Mouse (Mus musculus) bone marrow, adult 2 months (tissue): ENCODE measurements around the gene Ccl9. TPM values are rescaled to one million over a fixed set of nuclear protein-coding genes. Genes with fewer than 3 reads are reported as not detected.
A peak's percentile ranks its signal among the peaks of the same experiment; 100 is the strongest.

Source experiments
- H3K27ac ChIP-seq: fragments of 200-500 bp; 2 replicates; pipeline ENCODE4 v1.5.1; 2012; ENCODE audit warnings: low read depth, mild to moderate bottlenecking, control low read depth, inconsistent platforms, low read length; ENCODE audit not compliant: control insufficient read depth, poor library complexity, insufficient read depth
- H3K4me1 ChIP-seq: fragments of 200-500 bp; 2 replicates; pipeline ENCODE4 v1.6.1; 2011; ENCODE audit warnings: low read length; ENCODE audit not compliant: control insufficient read depth, insufficient read depth
- H3K4me3 ChIP-seq: fragments of 200-500 bp; replicated peaks from 2 replicates; pipeline ENCODE3; 2011; ENCODE audit warnings: mild to moderate bottlenecking, low read depth, low read length, control low read depth; ENCODE audit not compliant: control insufficient read depth
- CTCF ChIP-seq: fragments of 200-500 bp; IDR thresholded peaks from 2 replicates; pipeline ENCODE4 v1.5.1; 2011; ENCODE audit warnings: low read length, control low read depth; ENCODE audit not compliant: control insufficient read depth, insufficient read depth
- POLR2A ChIP-seq: fragments of 200-500 bp; IDR thresholded peaks from 2 replicates; pipeline ENCODE4 v1.6.1; 2011; ENCODE audit warnings: low read depth, mild to moderate bottlenecking, control low read depth, low read length, borderline replicate concordance; ENCODE audit not compliant: control insufficient read depth
- WGBS: fragments of 180-500 bp; shearing (Covaris S2); methylation state at CpG from one replicate; pipeline ENCODE4 v1.1.7; 2018; 5-methylcytosine and 5-hydroxymethylcytosine counted together
- polyA plus RNA-seq: library from polyadenylated mRNA; stranded (reverse); fragments of >200 nt; gene quantifications from 2 replicates; pipeline ENCODE4 v1.2.4, GENCODE M21; 2011; ENCODE audit warnings: low replicate concordance; ENCODE audit not compliant: missing spikeins, insufficient read depth, insufficient read length

Ccl9 gene
- polyA plus RNA-seq: 8.0 and 17.0 TPM in 2 replicates

DNA sequence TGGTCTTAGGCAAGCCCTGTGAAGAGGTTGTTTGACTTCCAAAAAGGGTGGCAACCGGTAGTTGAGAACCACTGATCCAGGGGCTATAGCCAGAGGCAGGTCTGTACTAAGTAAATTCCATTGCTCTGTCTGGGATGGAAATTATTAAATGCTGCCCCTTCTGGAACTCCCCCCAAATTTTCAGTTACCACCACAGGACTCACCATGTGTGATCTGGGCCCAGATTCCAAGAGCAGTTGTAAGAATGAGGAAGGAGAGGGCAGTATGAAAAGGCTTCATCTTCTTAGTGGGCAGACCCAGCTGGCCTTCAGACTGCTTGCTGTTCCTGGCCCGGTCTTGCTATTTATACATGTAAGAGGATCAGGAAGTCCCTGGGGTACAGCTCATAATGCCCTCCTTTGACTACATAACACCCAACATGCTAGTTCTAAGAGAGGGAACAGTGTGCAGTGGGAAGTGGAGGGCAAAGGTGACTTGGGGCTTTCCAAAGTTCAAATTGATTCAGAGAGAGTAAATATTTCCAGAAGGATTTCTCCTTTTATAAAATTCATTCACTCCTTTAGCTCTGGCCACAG, at the start of gene Ccl9:
Gene Ccl9 (minus strand): TSS at position 451 of the 575 bp plus-strand sequence.
- Histone ChIP-seq H3K4me1 (peaks cover 2% of the 10 kb centered on the region; the same call in 1 of the 2 replicates), H3K4me3 (no peak within 1 kb of the TSS), H3K27ac (no peak within 1 kb of the TSS)
- TF ChIP-seq CTCF (no peak), POLR2A (no peak)
- 27% methylated on average over 2 of the region's 2 CpGs for WGBS

DNA sequence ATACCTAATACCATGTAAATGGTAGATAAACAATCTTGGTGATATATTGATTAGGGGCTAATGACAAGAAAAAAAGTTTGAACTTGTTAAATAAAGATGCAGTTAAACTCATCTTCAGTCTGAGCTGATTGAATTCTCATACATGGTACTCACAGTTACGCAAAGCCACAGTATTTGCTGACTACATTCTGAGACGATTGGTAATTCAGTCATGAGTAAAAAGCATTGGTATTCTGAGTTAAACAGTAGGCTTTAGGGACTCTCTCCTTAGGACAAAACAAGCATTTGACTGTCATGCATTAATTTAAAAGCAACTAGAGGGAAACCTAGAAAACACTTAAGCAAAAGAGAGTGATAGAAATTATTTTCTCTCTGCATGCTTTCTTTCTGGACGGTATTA, 45.1 kb upstream of the Ccl9 start:
- Histone ChIP-seq H3K4me3 (no peak overlapping the region), H3K4me1 (no peaks in the 10 kb centered on the region; the same call in 1 of the 2 replicates), H3K27ac (no peak overlapping the region)
- TF ChIP-seq POLR2A (no peak), CTCF (no peak)
- WGBS: 78% methylated on average over 3 of the region's 3 CpGs

DNA sequence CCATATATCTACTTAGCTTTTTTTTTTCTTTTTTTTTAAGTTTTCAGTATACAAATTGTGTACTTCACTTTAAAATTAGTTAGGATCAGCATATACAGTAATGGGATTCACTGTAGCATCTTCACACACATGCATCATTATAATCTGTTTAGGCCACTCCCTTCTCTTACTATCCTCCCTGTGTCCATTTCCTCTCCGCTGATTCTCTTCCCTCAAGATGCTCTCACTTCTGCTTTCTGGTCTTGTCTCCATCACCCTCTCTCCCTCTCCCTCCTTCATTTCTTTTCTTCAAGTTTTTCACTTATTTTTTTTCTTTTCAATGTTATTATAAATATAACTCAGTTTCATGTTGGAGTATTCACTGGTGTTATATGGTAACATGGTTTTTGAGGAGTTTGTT, 40.6 kb upstream of the Ccl9 start:
- Histone ChIP-seq H3K4me1 (peaks cover 2% of the 10 kb centered on the region), H3K27ac (no peak overlapping the region), H3K4me3 (no peak overlapping the region)
- TF ChIP-seq POLR2A: no peak
- no peak for TF ChIP-seq CTCF
- 21% methylated on average over 1 of the region's 1 CpGs for WGBS

DNA sequence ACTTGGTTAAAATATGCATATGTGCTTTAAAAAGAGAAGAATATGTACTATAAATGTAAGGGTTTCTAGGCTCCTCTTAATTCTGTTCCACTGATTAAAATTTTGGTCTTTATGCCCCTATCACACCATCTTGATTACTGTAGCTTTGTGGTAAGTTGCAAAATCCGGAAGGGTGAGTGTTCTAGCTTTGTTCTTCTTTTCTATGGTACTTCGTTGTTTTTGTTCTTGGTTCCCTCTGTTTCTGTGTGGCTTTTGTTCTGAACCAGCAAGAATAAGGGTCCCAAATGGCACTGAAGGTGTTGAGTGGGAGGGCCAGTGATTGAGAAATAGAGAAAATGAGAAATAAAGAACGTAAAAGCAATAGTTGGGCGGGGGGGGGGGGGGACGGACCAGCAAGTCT, 39.8 kb upstream of the Ccl9 start:
- Histone ChIP-seq H3K27ac (no peak overlapping the region), H3K4me3 (no peak overlapping the region), H3K4me1 (peaks cover 2% of the 10 kb centered on the region)
- WGBS: 24% methylated on average over 5 of the region's 5 CpGs
- no peak for TF ChIP-seq POLR2A
- TF ChIP-seq CTCF: no peak

DNA sequence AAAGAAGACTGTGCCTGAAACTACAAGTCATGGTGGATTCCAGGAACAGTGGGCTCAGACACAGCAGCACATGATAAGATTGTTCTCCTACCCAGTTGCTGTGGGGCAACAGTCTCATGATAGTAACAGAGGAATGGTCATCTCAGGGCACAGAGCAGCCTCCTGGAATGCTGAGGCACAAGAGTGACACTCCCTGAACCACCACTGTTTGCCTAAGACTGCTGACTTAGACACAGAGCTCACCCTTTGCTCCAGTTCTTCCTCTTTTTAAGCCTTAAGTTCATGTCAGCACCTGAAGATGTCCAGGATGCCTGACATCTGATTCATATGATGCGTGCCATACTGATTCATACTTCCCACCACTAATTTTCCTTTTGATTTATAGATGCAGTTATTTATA, 38.1 kb upstream of the Ccl9 start:
- peaks cover 2% of the 10 kb centered on the region for H3K4me1 ChIP-seq
- TF ChIP-seq POLR2A (no peak), CTCF (no peak)
- peak overlapping the region; percentile 69; the same call in 1 of the 2 replicates for H3K27ac ChIP-seq
- 43% methylated on average over 1 of the region's 1 CpGs for WGBS
- H3K4me3 ChIP-seq: no peak overlapping the region

DNA sequence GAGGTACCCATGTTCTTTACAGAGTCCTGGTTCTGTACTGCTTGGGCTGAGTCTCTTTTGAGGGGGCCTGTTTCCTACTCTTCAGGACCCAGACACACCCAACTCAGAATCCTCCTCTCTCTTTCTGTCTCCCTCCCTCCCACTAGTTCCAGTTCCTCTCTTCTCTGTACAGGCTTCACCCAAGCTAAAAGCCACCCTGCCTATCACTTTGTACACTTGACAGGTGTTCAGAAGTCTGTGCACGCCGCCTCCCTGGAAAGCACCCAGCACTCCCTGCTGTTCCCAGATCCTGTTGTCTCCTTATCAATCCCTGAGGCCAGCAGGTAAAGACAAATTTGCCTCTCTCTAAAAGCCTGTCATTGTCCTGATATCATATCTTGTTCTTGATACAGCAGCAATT, 32.5 kb upstream of the Ccl9 start:
- Histone ChIP-seq H3K27ac (no peak overlapping the region), H3K4me3 (no peak overlapping the region), H3K4me1 (peaks cover 3% of the 10 kb centered on the region)
- no peak for TF ChIP-seq POLR2A
- no peak for TF ChIP-seq CTCF
- WGBS: 61% methylated on average over 2 of the region's 2 CpGs

DNA sequence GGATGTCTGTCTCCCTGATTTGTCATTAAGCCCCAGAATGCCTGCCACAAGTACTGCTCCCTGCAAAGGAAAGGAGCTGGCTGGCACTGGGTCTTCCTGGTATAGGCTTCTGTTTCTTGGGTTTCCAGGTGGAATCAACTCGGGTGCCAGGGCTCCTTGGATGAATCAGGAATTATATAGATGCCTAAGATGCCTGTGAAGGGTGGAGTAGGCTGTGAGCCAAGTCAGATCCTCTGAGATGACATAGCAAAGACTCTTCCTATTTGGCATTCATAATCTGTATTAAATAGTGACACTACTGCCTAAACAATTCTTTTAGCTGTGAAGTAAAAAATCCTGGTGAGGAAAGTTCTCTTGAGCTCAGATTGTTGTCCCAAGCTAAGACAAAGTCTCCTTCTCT, 28.0 kb upstream of the Ccl9 start:
- no peak overlapping the region for H3K27ac ChIP-seq
- TF ChIP-seq POLR2A: no peak
- H3K4me3 ChIP-seq: no peak overlapping the region
- H3K4me1 ChIP-seq: peaks cover 3% of the 10 kb centered on the region
- 53% methylated on average over 1 of the region's 1 CpGs for WGBS

DNA sequence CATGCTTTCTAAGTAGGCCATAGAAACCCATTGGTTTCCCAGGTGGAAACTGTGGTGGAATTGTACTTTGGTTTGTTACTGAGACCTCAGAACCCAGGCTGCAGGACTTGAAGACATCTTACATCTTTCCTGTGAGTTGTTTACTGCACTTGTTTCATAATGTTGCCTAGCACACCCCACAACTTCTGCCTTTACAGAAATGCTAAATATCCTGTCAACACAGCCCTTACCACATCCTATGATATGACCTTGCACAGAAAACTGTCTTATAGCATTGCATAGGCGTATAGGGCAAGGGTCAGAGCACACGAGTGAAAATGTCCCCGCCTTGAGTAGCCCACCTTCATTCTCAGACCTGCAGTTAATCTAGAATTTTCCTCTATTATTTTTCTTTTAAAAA, 27.1 kb upstream of the Ccl9 start:
- H3K4me3 ChIP-seq: no peak overlapping the region
- TF ChIP-seq POLR2A: no peak
- TF ChIP-seq CTCF: no peak
- peaks cover 3% of the 10 kb centered on the region for H3K4me1 ChIP-seq
- H3K27ac ChIP-seq: peak overlapping the region; percentile 73
- 33% methylated on average over 3 of the region's 3 CpGs for WGBS

DNA sequence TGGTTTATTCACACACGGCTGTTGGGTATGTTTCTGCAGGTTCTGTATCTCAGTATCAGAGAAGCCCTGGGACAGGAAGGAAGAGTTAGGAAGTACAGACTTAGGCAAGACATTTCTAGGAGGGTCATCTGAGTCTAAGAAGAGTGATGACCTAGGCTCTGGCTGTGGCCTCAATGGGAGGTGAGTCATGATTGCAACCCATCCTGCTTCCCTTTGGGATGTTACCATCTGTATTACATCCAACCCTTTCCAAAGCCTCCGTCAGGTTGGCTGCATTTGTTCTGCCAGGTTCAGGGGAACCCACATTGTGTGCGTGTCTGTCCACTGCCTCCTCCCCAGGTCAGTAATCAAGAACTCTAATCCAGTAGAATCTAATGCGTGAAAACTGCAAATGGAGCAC, 26.3 kb upstream of the Ccl9 start:
- TF ChIP-seq POLR2A: no peak
- TF ChIP-seq CTCF: no peak
- no peak overlapping the region for H3K4me3 ChIP-seq
- H3K4me1 ChIP-seq: peaks cover 3% of the 10 kb centered on the region
- 58% methylated on average over 4 of the region's 4 CpGs for WGBS
- peak overlapping the region; percentile 73 for H3K27ac ChIP-seq
